Mouse (Mus musculus): ENCODE data around the gene Tead2.

The Tead2 gene

DNA sequence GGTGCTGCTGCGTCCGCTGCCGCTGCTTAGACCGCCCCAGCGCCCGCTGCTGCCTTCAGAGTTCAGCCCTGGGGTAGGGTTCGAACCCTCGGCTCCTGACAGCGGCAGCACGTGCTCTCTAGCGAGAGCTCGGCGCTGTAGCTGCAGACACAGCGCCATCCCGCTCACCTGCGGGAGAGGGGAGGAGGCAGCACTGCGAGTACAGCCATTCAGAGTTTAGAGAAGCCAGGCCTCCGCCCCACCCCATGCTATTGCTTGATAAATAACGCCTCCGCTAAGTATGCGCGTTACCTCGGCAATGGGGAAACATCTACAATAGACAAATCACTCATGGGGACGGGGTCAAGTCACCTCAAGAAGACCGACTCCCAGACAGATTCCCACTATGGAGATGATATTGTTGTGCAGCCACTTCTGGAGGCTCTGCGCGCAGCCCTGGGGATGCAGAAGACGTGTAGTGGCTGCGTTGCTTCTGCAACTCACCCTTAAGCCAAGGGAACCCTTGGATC is 18.8 kb downstream of the Tead2 start:
- Histone ChIP-seq H3K36me3 (ENCODE audit: insufficient read depth, low read length) (peaks cover 35% of the 10 kb centered on the region), H3K9me3 (ENCODE audit: low read length) (no peaks in the 10 kb centered on the region), H3K4me1 (replicated peaks; ENCODE audit: low read depth, low read length) (peaks cover 92% of the 10 kb centered on the region), H3K27me3 (ENCODE audit: insufficient read depth, low read length) (peaks cover 7% of the 10 kb centered on the region), H3K4me3 (replicated peaks; ENCODE audit: low read length) (peak overlapping the region; percentile 75)
- TF ChIP-seq CTCF (conservative IDR thresholded peaks at IDR 0.05; ENCODE audit: low read length) (no peak), NANOG (IDR thresholded peaks at IDR 0.05; ENCODE audit: borderline replicate concordance, low read length) (no peak), POU5F1 (IDR thresholded peaks at IDR 0.05; ENCODE audit: borderline replicate concordance, low read length) (no peak)

DNA sequence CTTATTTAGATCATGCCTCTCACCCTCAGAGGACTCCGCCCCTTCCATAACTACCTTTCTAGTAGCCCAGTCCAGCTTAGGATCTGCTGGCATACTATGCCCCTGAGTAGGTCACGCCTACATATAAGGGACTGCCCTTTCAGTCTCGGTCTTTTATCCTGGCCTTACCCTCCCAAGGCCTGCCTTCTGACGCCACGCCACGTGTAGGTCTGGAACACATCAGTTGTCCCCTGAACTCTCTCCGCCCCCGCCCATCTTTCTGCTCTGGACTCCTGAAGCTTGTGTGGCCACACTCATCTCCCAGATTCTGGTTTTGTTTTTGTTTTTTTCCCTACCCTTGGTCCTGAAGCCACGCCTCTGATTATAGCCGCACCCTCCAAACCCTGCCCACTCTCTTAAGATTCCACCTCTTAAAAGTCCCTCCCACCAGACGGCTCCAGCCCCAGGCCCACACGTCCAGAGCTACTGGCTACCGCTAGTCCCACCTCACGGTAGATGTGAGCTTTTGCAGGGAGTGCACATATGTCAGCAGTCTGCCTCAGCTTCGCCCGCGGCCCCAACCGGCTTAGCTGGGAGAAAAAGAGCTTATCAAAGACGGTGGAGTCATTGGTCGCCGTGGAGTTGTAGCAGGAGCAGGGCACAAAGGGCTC is 19.5 kb downstream of the Tead2 start:
- no peak for TF ChIP-seq CTCF (conservative IDR thresholded peaks at IDR 0.05; ENCODE audit: low read length)
- TF ChIP-seq NANOG (IDR thresholded peaks at IDR 0.05; ENCODE audit: borderline replicate concordance, low read length), result no peak
- TF ChIP-seq POU5F1 (IDR thresholded peaks at IDR 0.05; ENCODE audit: borderline replicate concordance, low read length), result no peak
- Histone ChIP-seq H3K4me3 (replicated peaks; ENCODE audit: low read length) (peak overlapping the region; percentile 73), H3K9me3 (ENCODE audit: low read length) (no peaks in the 10 kb centered on the region), H3K36me3 (ENCODE audit: insufficient read depth, low read length) (peaks cover 29% of the 10 kb centered on the region), H3K27me3 (ENCODE audit: insufficient read depth, low read length) (peaks cover 7% of the 10 kb centered on the region), H3K4me1 (replicated peaks; ENCODE audit: low read depth, low read length) (peaks cover 92% of the 10 kb centered on the region)

DNA sequence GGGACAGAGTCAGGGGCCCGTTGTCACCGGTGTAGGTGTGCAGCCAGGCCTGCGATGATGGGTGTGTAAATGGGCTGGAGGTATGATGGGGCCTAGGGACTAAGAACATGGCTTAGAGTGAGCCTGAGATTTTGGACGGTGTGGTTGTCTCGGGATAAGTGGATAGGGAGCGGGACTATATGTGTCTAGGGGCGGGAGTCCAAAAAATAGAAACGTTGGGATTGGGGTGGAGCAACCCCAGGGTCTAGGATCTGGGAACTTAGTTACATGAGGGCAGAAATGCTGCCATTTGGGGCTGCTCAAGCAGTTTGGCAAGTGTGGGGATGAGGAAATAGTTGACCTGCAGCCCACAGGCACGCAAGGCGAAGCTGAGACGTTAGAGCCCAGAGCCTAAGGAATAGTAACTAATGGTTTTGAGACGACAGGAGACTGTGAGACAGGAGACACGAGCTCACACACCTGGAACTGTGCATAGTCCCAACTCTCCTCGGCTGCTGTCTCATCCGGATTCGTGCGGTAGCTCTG is 20.2 kb downstream of the Tead2 start:
- Histone ChIP-seq H3K36me3 (ENCODE audit: insufficient read depth, low read length) (peaks cover 29% of the 10 kb centered on the region), H3K4me3 (replicated peaks; ENCODE audit: low read length) (peak overlapping the region; percentile 73), H3K9me3 (ENCODE audit: low read length) (no peaks in the 10 kb centered on the region), H3K27me3 (ENCODE audit: insufficient read depth, low read length) (peaks cover 7% of the 10 kb centered on the region), H3K4me1 (replicated peaks; ENCODE audit: low read depth, low read length) (peaks cover 94% of the 10 kb centered on the region)
- TF ChIP-seq CTCF (conservative IDR thresholded peaks at IDR 0.05; ENCODE audit: low read length) (no peak), NANOG (IDR thresholded peaks at IDR 0.05; ENCODE audit: borderline replicate concordance, low read length) (no peak), POU5F1 (IDR thresholded peaks at IDR 0.05; ENCODE audit: borderline replicate concordance, low read length) (no peak)

DNA sequence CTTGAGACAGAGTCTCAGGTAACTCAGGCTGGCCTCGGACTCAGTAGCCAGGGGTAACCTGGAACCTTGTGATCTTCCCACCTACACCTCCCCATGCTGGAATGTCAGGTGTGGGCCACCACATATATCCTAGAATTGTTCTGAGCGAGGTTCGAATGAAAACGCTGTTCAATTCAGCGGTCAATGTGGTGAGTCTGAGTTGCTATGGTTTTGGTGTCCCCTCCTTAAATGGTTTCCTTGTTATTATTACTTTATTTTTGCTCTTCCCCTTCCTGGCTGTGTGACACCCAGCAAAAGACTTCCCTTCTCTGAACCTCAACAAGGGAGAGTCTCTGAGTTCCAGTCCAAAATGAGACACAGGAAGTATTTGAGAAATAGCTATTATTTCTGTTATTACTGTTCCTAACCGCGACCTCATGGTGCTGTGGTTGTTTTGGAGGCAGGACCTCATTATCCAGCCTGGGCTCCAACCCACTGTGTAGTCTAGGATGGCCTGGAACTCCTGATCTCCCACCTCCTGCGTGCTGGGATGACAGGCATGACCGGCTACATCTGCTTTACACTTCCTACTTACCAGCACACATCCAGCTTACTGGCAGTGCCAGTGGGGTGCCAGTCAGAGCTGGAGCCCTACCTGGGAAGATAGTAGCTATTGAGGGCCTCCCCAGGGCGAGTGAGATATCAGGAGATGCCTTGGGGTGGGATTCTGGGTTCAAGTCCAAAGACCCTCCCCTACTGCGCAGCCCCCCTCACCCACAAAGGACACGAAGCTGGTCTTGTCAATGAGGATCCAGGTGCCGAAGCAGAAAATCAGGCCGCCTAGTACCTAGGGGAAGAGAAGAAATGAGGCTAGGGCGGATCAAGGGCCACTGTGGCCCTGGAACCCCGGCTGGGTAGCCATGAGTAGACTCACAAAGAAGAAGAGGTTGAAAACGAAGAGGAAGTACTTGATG is 22.5 kb downstream of the Tead2 start:
- H3K4me1 ChIP-seq (replicated peaks; ENCODE audit: low read depth, low read length), result peaks cover 85% of the 10 kb centered on the region
- H3K4me3 ChIP-seq (replicated peaks; ENCODE audit: low read length), result peak overlapping the region; percentile 55
- peaks cover 7% of the 10 kb centered on the region for H3K36me3 ChIP-seq (ENCODE audit: insufficient read depth, low read length)
- no peak for TF ChIP-seq POU5F1 (IDR thresholded peaks at IDR 0.05; ENCODE audit: borderline replicate concordance, low read length)
- no peak for TF ChIP-seq CTCF (conservative IDR thresholded peaks at IDR 0.05; ENCODE audit: low read length)
- TF ChIP-seq NANOG (IDR thresholded peaks at IDR 0.05; ENCODE audit: borderline replicate concordance, low read length), result no peak
- peaks cover 7% of the 10 kb centered on the region for H3K27me3 ChIP-seq (ENCODE audit: insufficient read depth, low read length)
- no peaks in the 10 kb centered on the region for H3K9me3 ChIP-seq (ENCODE audit: low read length)

DNA sequence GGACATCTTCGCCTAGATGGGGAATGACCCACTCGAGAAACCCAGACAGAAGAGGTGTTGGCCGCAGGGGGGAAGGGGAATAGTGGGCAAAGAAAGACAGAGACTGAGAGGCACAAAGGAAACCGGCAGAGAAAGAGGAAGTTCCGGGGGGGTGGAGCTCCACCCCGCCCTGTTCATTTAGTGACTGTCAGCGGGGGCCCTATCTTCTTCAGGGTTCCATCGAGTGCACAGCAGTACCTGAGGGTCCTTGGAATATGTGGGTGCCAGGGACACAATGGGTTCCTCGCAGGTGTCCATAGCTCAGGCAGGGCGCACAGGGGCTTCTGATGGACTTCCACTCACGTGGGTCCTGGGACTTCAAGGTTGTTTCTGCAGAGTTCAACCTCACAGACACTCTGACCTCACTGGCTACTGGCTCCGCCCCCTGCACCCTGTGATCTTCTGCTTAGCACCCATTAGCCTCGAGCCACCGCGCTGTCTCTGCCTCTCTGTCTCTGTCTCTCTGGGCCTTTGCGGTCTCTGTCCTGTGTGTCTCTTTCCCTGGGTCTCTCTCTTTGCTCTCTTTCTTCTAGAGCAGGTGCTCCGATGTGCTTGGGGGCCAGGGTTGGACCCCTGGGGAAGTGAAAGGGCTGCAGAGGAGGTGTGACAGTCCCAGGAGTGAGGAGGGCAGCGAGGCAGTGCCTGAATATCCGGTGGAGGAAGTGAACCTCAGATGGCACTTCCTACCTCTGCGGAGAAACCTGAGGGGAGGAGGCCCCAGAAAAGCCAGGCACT is 23.4 kb downstream of the Tead2 start, which contains the start of gene Cd37:
Cd37 (minus strand) TSS at position 393 of the 774 bp plus-strand sequence.
- no peaks in the 10 kb centered on the region for H3K36me3 ChIP-seq (ENCODE audit: insufficient read depth, low read length)
- TF ChIP-seq NANOG (IDR thresholded peaks at IDR 0.05; ENCODE audit: borderline replicate concordance, low read length) (no peak), POU5F1 (IDR thresholded peaks at IDR 0.05; ENCODE audit: borderline replicate concordance, low read length) (no peak), CTCF (conservative IDR thresholded peaks at IDR 0.05; ENCODE audit: low read length) (no peak)
- peaks cover 7% of the 10 kb centered on the region for H3K27me3 ChIP-seq (ENCODE audit: insufficient read depth, low read length)
- peaks cover 76% of the 10 kb centered on the region for H3K4me1 ChIP-seq (replicated peaks; ENCODE audit: low read depth, low read length)
- peak within 1 kb of the TSS; percentile 55 for H3K4me3 ChIP-seq (replicated peaks; ENCODE audit: low read length)
- no peaks in the 10 kb centered on the region for H3K9me3 ChIP-seq (ENCODE audit: low read length)

DNA sequence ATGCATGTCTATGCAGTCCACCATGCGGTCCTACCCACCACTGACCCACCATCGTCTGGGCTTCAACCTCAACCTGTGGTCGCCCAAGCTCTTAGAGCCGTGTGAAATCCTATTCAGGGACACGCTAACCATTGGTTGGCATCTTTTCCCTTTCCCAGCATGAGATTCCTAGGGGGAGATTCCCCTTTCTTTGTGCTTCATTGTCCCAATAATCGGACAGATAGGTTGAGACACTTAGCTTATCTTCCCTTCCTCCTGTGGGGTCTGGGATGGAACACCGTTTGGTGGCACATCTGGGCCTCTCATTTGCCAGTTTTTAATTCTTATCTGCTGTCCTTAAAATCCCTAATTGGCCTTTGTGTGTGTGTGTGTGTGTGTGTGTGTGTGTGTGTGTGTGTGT is 24.6 kb downstream of the Tead2 start:
- Histone ChIP-seq H3K36me3 (ENCODE audit: insufficient read depth, low read length) (no peaks in the 10 kb centered on the region), H3K27me3 (ENCODE audit: insufficient read depth, low read length) (peaks cover 7% of the 10 kb centered on the region), H3K9me3 (ENCODE audit: low read length) (no peaks in the 10 kb centered on the region), H3K4me3 (replicated peaks; ENCODE audit: low read length) (no peak overlapping the region), H3K4me1 (replicated peaks; ENCODE audit: low read depth, low read length) (peaks cover 66% of the 10 kb centered on the region)
- TF ChIP-seq CTCF (conservative IDR thresholded peaks at IDR 0.05; ENCODE audit: low read length), result no peak
- peak; percentile 78; the same call in 1 of the 2 replicates for TF ChIP-seq NANOG (IDR thresholded peaks at IDR 0.05; ENCODE audit: borderline replicate concordance, low read length)

DNA sequence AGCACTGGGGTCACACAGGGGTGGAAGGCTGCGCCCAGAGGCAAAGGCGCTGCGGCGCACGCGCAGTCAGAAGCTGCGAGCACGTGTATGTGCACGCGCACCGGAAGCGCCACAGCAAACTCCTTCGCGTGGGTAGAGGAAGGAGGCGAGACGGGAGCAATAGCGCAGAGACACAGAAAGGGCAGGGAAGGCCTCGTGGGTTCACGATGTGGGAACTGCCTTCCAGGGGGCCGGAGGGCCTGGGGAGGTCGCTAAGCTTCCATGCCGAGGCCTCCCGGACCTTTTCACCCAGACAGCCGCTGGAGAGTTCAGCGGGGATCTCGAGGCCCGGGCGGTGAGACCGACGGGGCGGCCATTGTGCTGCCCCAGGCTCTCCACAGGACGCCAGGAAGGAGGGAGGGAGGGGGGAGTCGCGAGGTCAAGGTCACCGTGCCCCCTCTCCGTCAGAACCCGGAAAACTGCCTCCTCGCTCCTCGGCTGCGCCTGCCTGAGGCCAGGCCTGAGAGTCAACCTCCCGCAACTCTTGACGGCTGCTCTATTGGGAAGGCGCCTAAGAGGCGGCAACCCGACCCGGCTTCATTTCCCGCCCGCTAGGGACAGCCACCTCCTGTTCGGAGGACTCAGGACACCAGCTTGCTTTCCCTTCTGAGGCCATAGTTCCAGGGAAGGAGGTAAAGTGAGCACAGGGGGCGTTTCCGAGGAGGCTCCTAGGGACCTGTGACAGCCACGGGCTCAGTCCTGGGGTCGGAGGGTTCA is 25.3 kb downstream of the Tead2 start, which contains the start of gene Slc6a16:
Slc6a16 (plus strand) TSS at position 453 of the 756 bp plus-strand sequence.
- Histone ChIP-seq H3K36me3 (ENCODE audit: insufficient read depth, low read length) (no peaks in the 10 kb centered on the region), H3K27me3 (ENCODE audit: insufficient read depth, low read length) (peaks cover 7% of the 10 kb centered on the region), H3K9me3 (ENCODE audit: low read length) (no peaks in the 10 kb centered on the region), H3K4me1 (replicated peaks; ENCODE audit: low read depth, low read length) (peaks cover 59% of the 10 kb centered on the region), H3K4me3 (replicated peaks; ENCODE audit: low read length) (peak within 1 kb of the TSS; percentile 71)
- TF ChIP-seq NANOG (IDR thresholded peaks at IDR 0.05; ENCODE audit: borderline replicate concordance, low read length) (no peak), CTCF (conservative IDR thresholded peaks at IDR 0.05; ENCODE audit: low read length) (no peak), POU5F1 (IDR thresholded peaks at IDR 0.05; ENCODE audit: borderline replicate concordance, low read length) (0 out of 2 replicates have a peak, but pooled peaks have one; percentile 6)

Measured in E14TG2a.4 (cell line).